Mouse (Mus musculus) hindbrain, postnatal 0 days (tissue): Measurements from ENCODE around the gene Wdr77. TPM values are rescaled to one million over a fixed set of nuclear protein-coding genes. Genes with fewer than 3 reads are reported as not detected.
"Not testable (repeated sequence)": the region's sequence is repeated elsewhere in the genome, so short reads cannot be mapped to it uniquely, and the experiment has no call there.

Experiments used
- ATAC-seq: fragments of 200-750 bp; cut with Nextera tagmentation; 2 replicates; pipeline ENCODE4 v1.8.0; 2017; ENCODE audit warnings: mild to moderate bottlenecking, moderate TSS enrichment, moderate library complexity
- DNase-seq: peaks from one replicate; pipeline ENCODE4 v3.0.0-alpha.2; 2015; ENCODE audit warnings: low spot score
- H3K27ac ChIP-seq: fragments of 300-500 bp; sonication (generic); 2 replicates; pipeline ENCODE4 v1.5.1; 2014; ENCODE audit warnings: mild to moderate bottlenecking
- H3K27me3 ChIP-seq: fragments of 300-500 bp; sonication (generic); 2 replicates; pipeline ENCODE4 v1.6.1; 2014; ENCODE audit warnings: low read length, mixed read lengths; ENCODE audit not compliant: insufficient read depth
- H3K36me3 ChIP-seq: fragments of 300-500 bp; sonication (generic); 2 replicates; pipeline ENCODE4 v1.6.1; 2014; ENCODE audit warnings: low read length, mixed read lengths; ENCODE audit not compliant: insufficient read depth
- H3K4me1 ChIP-seq: fragments of 300-500 bp; sonication (generic); 2 replicates; pipeline ENCODE4 v1.6.1; 2014; ENCODE audit warnings: antibody characterized with exemption, low read length, mixed read lengths; ENCODE audit not compliant: insufficient read depth
- H3K4me2 ChIP-seq: fragments of 300-500 bp; sonication (generic); 2 replicates; pipeline ENCODE4 v1.6.1; 2014; ENCODE audit warnings: low read depth, mild to moderate bottlenecking, low read length, moderate library complexity, mixed read lengths
- H3K4me3 ChIP-seq: fragments of 300-500 bp; sonication (generic); 2 replicates; pipeline ENCODE4 v1.5.1; 2014; ENCODE audit warnings: low read length
- H3K9ac ChIP-seq: fragments of 300-500 bp; sonication (generic); replicated peaks from 2 replicates; pipeline ENCODE4 v1.6.1; 2014; ENCODE audit warnings: mild to moderate bottlenecking, low read length, moderate library complexity, mixed read lengths
- H3K9me3 ChIP-seq: fragments of 300-500 bp; sonication (generic); 2 replicates; pipeline ENCODE4 v1.6.1; 2016; ENCODE audit warnings: low read length, mixed read lengths
- CTCF ChIP-seq: IDR thresholded peaks from 2 replicates; pipeline ENCODE4 v1.5.1; 2016; ENCODE audit warnings: antibody characterized with exemption, control low read depth, low read depth
- WGBS: fragments of 180-500 bp; shearing (Covaris S2); extraction: QIAGEN DNeasy Blood & Tissue Kit; methylation state at CpG from one replicate; pipeline ENCODE4 v1.1.7; 2014; 5-methylcytosine and 5-hydroxymethylcytosine counted together
- polyA plus RNA-seq: library from polyadenylated mRNA; unstranded; fragments of >200 nt; fragmentation: Nextera tagmentation; extraction: Ambion mirVana; gene quantifications from 2 replicates; pipeline ENCODE4 v1.2.1, GENCODE M21; 2015
- total RNA-seq: library from RNA; depleted of rRNA; stranded (reverse); fragments of >200 nt; gene quantifications from 2 replicates; pipeline ENCODE4 v1.2.3, GENCODE M21; 2014

Gene Wdr77
- total and polyA plus RNA-seq, 2 experiments from 2014 or later = 70.7 to 88.0 TPM

GRCm38 (mm10) chr3:105973411-105973810, 14.2 kb downstream of the Wdr77 start, which contains the start of gene Ovgp1:
TSS of gene Ovgp1 (plus strand) at chr3:105973711.
- Histone ChIP-seq H3K9ac (no peak within 1 kb of the TSS), H3K4me3 (no peak within 1 kb of the TSS), H3K4me2 (no peak within 1 kb of the TSS), H3K4me1 (no peaks in the 10 kb centered on the region), H3K36me3 (no peaks in the 10 kb centered on the region; the same call in 1 of the 2 replicates), H3K27ac (no peak within 1 kb of the TSS), H3K9me3 (no peaks in the 10 kb centered on the region), H3K27me3 (no peaks in the 10 kb centered on the region)
- ATAC-seq = no peak
- no peak for DNase-seq
- no peak for TF ChIP-seq CTCF
- 70% methylated on average over 3 of the region's 3 CpGs for WGBS

GRCm38 (mm10) chr3:105974174-105974573, 15.0 kb downstream of the Wdr77 start:
- H3K4me3 ChIP-seq = no peak overlapping the region
- WGBS = 95% methylated on average over 2 of the region's 2 CpGs
- no peak overlapping the region for H3K9ac ChIP-seq
- no peak overlapping the region for H3K4me2 ChIP-seq
- H3K9me3 ChIP-seq = no peaks in the 10 kb centered on the region
- H3K27me3 ChIP-seq = no peaks in the 10 kb centered on the region
- DNase-seq = no peak
- TF ChIP-seq CTCF = no peak
- H3K4me1 ChIP-seq = no peaks in the 10 kb centered on the region
- no peak overlapping the region for H3K27ac ChIP-seq
- ATAC-seq = no peak
- H3K36me3 ChIP-seq = no peaks in the 10 kb centered on the region

- not testable (repeated sequence) for H3K9me3 ChIP-seq, H3K27me3 ChIP-seq, H3K36me3 ChIP-seq, H3K4me1 ChIP-seq, H3K27ac ChIP-seq, H3K4me2 ChIP-seq, DNase-seq, ATAC-seq, H3K9ac ChIP-seq, H3K4me3 ChIP-seq
- WGBS = 43% methylated on average over 5 of the region's 5 CpGs
Measured at GRCm38 (mm10) chr3:105989611-105990010, 30.4 kb downstream of the Wdr77 start.

- Histone ChIP-seq H3K9ac (no peak overlapping the region), H3K27me3 (no peaks in the 10 kb centered on the region), H3K4me2 (no peak overlapping the region), H3K4me1 (no peaks in the 10 kb centered on the region), H3K9me3 (no peaks in the 10 kb centered on the region), H3K36me3 (no peaks in the 10 kb centered on the region), H3K4me3 (no peak overlapping the region), H3K27ac (no peak overlapping the region)
- peak; percentile 74 for TF ChIP-seq CTCF
- WGBS = 26% methylated on average over 4 of the region's 4 CpGs
- ATAC-seq (peak; percentile 72), DNase-seq (peak; percentile 83)
Measured at GRCm38 (mm10) chr3:105991653-105992283, 32.6 kb downstream of the Wdr77 start.

- 74% methylated on average over 2 of the region's 2 CpGs for WGBS
Measured at GRCm38 (mm10) chr3:105994730-105995129, 35.6 kb downstream of the Wdr77 start.

GRCm38 (mm10) chr3:106000707-106001375, 41.7 kb downstream of the Wdr77 start:
- H3K4me3 ChIP-seq = peak overlapping the region; percentile 28
- DNase-seq = peak; percentile 12
- no peak for TF ChIP-seq CTCF
- no peaks in the 10 kb centered on the region for H3K4me1 ChIP-seq
- peak; percentile 45; the same call in 1 of the 2 replicates for ATAC-seq
- H3K27ac ChIP-seq = no peak overlapping the region
- peak overlapping the region; percentile 57 for H3K4me2 ChIP-seq
- no peak overlapping the region for H3K9ac ChIP-seq
- 21% methylated on average over 11 of the region's 11 CpGs for WGBS
- no peaks in the 10 kb centered on the region for H3K36me3 ChIP-seq
- no peaks in the 10 kb centered on the region for H3K9me3 ChIP-seq
- H3K27me3 ChIP-seq = no peaks in the 10 kb centered on the region

More at GRCm38 (mm10) chr3:105994730-105995129, 35.6 kb downstream of the Wdr77 start:
- H3K4me1 ChIP-seq = no peaks in the 10 kb centered on the region
- DNase-seq (no peak), ATAC-seq (no peak)
- no peak overlapping the region for H3K27ac ChIP-seq
- TF ChIP-seq CTCF = no peak
- H3K4me2 ChIP-seq = no peak overlapping the region
- no peak overlapping the region for H3K9ac ChIP-seq
- H3K9me3 ChIP-seq = no peaks in the 10 kb centered on the region
- H3K4me3 ChIP-seq = no peak overlapping the region
- no peaks in the 10 kb centered on the region for H3K36me3 ChIP-seq
- no peaks in the 10 kb centered on the region for H3K27me3 ChIP-seq
